Mouse (Mus musculus) embryonic stem cell, embryonic (primary cell): ENCODE results near the gene Lsr.

ENCODE experiments used
- CTCF ChIA-PET, 4 experiments: fragments of 300-600 bp in 2 of 4; fragments of 350-600 bp in 2 of 4; sonication (Branson Sonifier 250); formaldehyde crosslinking; loops; one replicate each; lab custom pipeline; 2022; ENCODE audit warnings: inconsistent platforms in 2 of 4; lab: Charles Lee
- POLR2A ChIA-PET, 4 experiments: fragments of 300-600 bp in 2 of 4; fragments of 350-600 bp in 2 of 4; sonication (Branson Sonifier 250); formaldehyde crosslinking; loops; one replicate each; lab custom pipeline; 2022; ENCODE audit warnings: antibody characterized with exemption in 4 of 4, inconsistent platforms in 1 of 4; lab: Charles Lee

The Lsr gene

DNA sequence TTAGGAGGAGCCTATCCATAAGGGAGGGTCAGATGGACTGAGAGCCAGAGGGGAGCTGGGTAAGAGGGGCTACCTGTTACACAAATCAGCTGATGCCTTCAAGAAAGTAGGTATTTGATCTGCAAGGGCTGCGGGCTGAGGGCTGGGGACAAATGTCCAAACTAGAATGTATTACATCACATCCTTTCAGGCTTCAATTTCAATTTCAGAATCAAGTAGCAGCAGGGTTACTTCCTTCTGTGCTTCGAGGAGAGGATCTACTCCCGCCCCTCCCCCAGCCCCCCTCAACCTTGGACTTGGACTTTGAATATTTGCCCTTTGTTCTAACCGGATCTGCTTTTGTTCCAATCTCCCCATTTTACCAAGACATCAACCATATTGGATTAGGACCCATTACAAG, 56.0 kb downstream of the Lsr start:
- CTCF ChIA-PET: interaction anchor here in 1 of 4 experiments (0.7 kb wide), 1 partner anchor 58 kb away, joined by 3 read pairs; no protein-coding TSS in a partner anchor
- POLR2A ChIA-PET: interaction anchor here in 1 of 4 experiments (1.0 kb wide), 1 partner anchor 51 kb away, joined by 3 read pairs; no protein-coding TSS in a partner anchor

DNA sequence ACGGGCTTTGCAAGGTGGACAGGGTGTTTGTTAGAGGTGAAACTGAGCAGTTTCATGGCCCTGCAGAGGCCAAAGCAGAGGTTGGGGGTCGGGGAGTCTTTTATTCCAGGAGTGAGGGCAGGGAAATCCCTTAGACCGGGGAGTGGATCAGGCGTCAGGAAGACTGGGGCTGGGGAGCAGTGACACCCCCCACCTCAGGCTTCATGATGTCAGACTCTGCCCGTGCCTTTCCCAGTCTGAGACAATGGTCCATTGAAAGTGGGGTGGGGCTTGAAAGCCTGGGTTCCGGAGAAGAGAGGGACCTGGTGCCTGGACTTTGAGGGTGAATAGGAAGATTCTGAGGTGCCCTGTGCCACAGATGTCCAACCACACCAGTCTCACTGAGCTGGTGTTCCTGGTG, 56.6 kb downstream of the Lsr start:
- CTCF ChIA-PET: interaction anchor here in 2 of 4 experiments (0.9 to 1.2 kb wide), 2 partner anchors 39 to 57 kb away, joined by 3 read pairs; partner anchors contain the start of genes Fam187b (in 1 of the 2) and Lsr (in 1 of the 2)
- POLR2A ChIA-PET: interaction anchor here in 2 of 4 experiments (0.8 to 1.0 kb wide), 4 partner anchors 10 to 180 kb away, joined by 3 to 4 read pairs (median 3); partner anchors contain the start of gene Usf2 (in 1 of the 2)

DNA sequence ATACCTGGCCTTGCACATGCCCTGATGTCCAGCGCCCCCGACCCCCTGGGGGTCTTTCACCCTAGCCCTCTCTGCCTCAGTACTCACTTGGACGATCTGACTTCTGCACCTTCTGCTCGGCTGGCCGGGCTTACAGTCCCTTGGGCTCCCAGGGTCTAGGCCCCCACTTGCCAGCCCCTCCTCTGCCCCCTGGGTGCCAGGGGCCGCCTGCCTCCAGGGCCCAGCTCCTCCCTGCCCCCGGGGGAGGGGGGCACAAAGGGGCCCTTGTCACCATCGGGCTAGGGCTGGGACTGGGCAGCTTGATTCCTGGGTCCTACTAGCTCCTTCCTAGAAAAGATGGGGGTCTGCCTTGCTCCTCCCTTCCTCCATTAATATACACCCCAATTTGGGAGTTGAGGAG, 58.5 kb downstream of the Lsr start, which contains the start of gene Mag:
Mag (minus strand) TSS at position 142 of the 400 bp plus-strand sequence.
- ChIA-PET POLR2A (interaction anchor here in 2 of 4 experiments (1.0 to 1.6 kb wide), 4 partner anchors 8 to 266 kb away, joined by 3 read pairs; no protein-coding TSS in a partner anchor), CTCF (interaction anchor here in 1 of 4 experiments (0.7 kb wide), 1 partner anchor 46 kb away, joined by 7 read pairs; no protein-coding TSS in a partner anchor)

DNA sequence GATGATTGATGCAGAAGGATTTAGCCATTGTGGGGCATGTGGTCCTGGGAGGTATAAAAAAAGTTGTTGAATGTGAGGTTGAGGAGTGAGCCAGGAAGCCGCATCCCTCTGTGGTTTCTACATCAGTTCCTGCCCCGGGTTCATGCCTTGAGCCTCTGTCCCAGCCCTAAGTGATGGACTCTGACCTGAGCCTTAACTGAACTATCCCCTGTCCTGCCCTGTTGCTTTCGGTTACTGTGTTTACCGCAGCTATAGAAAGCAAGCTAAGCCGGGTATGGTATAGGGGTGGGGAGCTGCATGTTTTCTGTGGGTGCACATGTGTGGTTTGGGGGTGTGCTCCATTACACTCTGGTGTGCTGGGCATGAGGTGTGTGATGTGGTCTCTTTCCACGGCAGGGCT, 63.5 kb downstream of the Lsr start:
- ChIA-PET POLR2A (interaction anchor here in 2 of 4 experiments (0.5 to 0.6 kb wide), 2 partner anchors 12 to 123 kb away, joined by 3 read pairs; no protein-coding TSS in a partner anchor), CTCF (no interaction called here)

DNA sequence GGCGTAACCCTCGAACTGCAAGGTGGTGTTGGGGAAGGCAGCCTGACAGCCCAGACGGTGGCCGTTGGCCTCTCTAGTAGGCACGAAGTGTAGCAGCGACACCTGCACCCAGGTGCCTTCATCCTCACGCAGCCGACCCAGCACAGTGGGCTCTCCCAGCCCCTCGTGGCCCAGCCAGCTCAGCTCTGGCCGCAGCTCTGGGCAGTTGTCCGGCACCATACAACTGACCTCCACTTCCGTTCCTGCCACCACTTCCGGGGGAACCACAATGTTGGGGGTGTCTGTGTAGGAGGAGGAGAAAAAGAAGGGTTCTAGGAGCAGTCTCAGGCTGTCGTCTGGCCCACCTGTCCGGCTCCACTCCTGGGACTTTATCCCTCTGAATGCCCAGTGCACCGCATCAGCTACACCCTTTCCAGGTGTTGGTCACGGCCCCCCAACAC, 64.3 kb downstream of the Lsr start:
- ChIA-PET POLR2A (no interaction called here), CTCF (no interaction called here)

DNA sequence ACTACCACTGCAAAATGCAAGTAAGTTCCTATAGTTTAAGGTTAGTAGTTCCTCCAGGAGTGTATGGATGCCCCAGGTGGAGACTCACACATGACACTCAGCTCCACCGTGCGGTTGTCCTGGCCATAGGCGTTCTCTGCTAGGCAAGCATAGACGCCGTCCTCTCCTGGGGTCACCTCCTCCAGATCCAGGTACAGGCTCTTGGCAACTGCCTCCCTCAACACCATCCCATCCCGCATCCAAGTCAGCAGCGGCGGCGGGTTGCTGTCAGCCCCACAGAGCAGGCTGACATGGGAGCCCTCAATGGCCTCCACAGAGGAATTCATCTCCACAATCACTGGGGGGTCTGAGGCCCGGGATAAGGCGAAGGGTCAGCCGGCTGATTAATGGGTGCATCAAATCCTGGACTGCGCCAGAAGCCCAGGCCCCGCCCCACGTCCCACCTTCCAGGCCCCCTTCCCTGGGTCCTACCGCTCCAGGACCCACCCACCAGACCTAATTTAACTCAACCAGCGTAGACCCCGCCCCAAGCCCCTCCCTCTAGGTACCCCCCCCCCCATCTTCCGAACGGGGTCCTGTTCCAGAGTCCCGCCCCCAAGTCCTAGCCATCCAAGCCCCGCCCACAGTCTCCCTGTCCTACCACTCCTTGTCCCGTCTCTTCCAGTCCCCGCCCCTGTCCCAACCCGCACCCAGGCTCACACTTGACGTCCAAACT, 64.8 kb downstream of the Lsr start:
- CTCF ChIA-PET: interaction anchor here in 1 of 4 experiments (0.6 to 1.1 kb wide), 2 partner anchors 10 to 95 kb away, joined by 3 to 4 read pairs; no protein-coding TSS in a partner anchor
- POLR2A ChIA-PET: interaction anchor here in 1 of 4 experiments (0.6 kb wide), 1 partner anchor 11 kb away, joined by 3 read pairs; no protein-coding TSS in a partner anchor
